Mouse (Mus musculus) neural tube, embryonic 12.5 days (tissue): ENCODE measurements around the gene Hsf2bp. TPM values are rescaled to one million over a fixed set of nuclear protein-coding genes. Genes with fewer than 3 reads are reported as not detected.

Experiments
- ATAC-seq: fragments of 200-750 bp; cut with Nextera tagmentation; 2 replicates; pipeline ENCODE4 v1.8.0; 2017; ENCODE audit warnings: low read depth, mild to moderate bottlenecking, moderate TSS enrichment, moderate library complexity; ENCODE audit not compliant: low FRiP score
- H3K27ac ChIP-seq: fragments of 300-500 bp; sonication (generic); 2 replicates; pipeline ENCODE4 v1.5.1; 2016
- H3K27me3 ChIP-seq: fragments of 300-500 bp; sonication (generic); replicated peaks from 2 replicates; pipeline ENCODE4 v1.6.1; 2016; ENCODE audit warnings: mild to moderate bottlenecking
- H3K36me3 ChIP-seq: fragments of 300-500 bp; sonication (generic); 2 replicates; pipeline ENCODE4 v1.6.1; 2016; ENCODE audit warnings: mild to moderate bottlenecking
- H3K4me1 ChIP-seq: fragments of 300-500 bp; sonication (generic); 2 replicates; pipeline ENCODE4 v1.6.1; 2016
- H3K4me2 ChIP-seq: fragments of 300-500 bp; sonication (generic); replicated peaks from 2 replicates; pipeline ENCODE4 v1.6.1; 2016; ENCODE audit warnings: mild to moderate bottlenecking
- H3K4me3 ChIP-seq: fragments of 300-500 bp; sonication (generic); 2 replicates; pipeline ENCODE4 v1.5.1; 2016
- H3K9ac ChIP-seq: fragments of 300-500 bp; sonication (generic); 2 replicates; pipeline ENCODE4 v1.6.1; 2016; ENCODE audit warnings: mild to moderate bottlenecking
- H3K9me3 ChIP-seq: fragments of 300-500 bp; sonication (generic); 2 replicates; pipeline ENCODE4 v1.6.1; 2016; ENCODE audit warnings: mild to moderate bottlenecking
- WGBS: fragments of 180-500 bp; shearing (Covaris S2); methylation state at CpG from one replicate; pipeline ENCODE4 v1.1.7; 2016; 5-methylcytosine and 5-hydroxymethylcytosine counted together
- polyA plus RNA-seq: library from polyadenylated mRNA; unstranded; fragments of >200 nt; fragmentation: Nextera tagmentation; extraction: Ambion mirVana; gene quantifications from 2 replicates; pipeline ENCODE4 v1.2.1, GENCODE M21; 2016

Gene Hsf2bp
- polyA plus RNA-seq, 1 experiment from 2014 or later, result 0.47 TPM

GRCm38 (mm10) chr17:31927895-31928626 is 108.1 kb downstream of the Hsf2bp start:
- ATAC-seq, result no peak
- Histone ChIP-seq H3K36me3 (no peaks in the 10 kb centered on the region), H3K4me1 (no peaks in the 10 kb centered on the region), H3K9ac (no peak overlapping the region), H3K4me3 (no peak overlapping the region), H3K27me3 (no peaks in the 10 kb centered on the region), H3K9me3 (no peaks in the 10 kb centered on the region), H3K4me2 (no peak overlapping the region), H3K27ac (no peak overlapping the region)
- 89% methylated on average over 10 of the region's 10 CpGs for WGBS

GRCm38 (mm10) chr17:31924229-31924628 is 111.9 kb downstream of the Hsf2bp start:
- H3K4me2 ChIP-seq, result no peak overlapping the region
- no peak for ATAC-seq

GRCm38 (mm10) chr17:31923310-31923970 is 112.7 kb downstream of the Hsf2bp start:
- no peak overlapping the region for H3K27ac ChIP-seq
- no peak for ATAC-seq
- H3K36me3 ChIP-seq, result no peaks in the 10 kb centered on the region
- 0 out of 2 replicates have a peak, but pooled peaks cover 4% of the 10 kb centered on the region for H3K4me1 ChIP-seq
- H3K4me2 ChIP-seq, result no peak overlapping the region
- WGBS, result 81% methylated on average over 7 of the region's 7 CpGs
- H3K9me3 ChIP-seq, result no peaks in the 10 kb centered on the region
- H3K27me3 ChIP-seq, result no peaks in the 10 kb centered on the region
- H3K4me3 ChIP-seq, result no peak overlapping the region
- H3K9ac ChIP-seq, result no peak overlapping the region

More at GRCm38 (mm10) chr17:31924229-31924628, 111.9 kb downstream of the Hsf2bp start:
- Histone ChIP-seq H3K36me3 (no peaks in the 10 kb centered on the region), H3K27ac (no peak overlapping the region), H3K9me3 (no peaks in the 10 kb centered on the region), H3K4me3 (no peak overlapping the region), H3K27me3 (no peaks in the 10 kb centered on the region), H3K4me1 (0 out of 2 replicates have a peak, but pooled peaks cover 4% of the 10 kb centered on the region), H3K9ac (no peak overlapping the region)
- 70% methylated on average over 4 of the region's 4 CpGs for WGBS

- WGBS, result 36% methylated on average over 9 of the region's 9 CpGs
- no peak for ATAC-seq
Observed at GRCm38 (mm10) chr17:31920589-31921190, 115.5 kb downstream of the Hsf2bp start.

GRCm38 (mm10) chr17:31919599-31919998 is 116.5 kb downstream of the Hsf2bp start:
- Histone ChIP-seq H3K9ac (no peak overlapping the region), H3K4me2 (no peak overlapping the region), H3K9me3 (no peaks in the 10 kb centered on the region), H3K27ac (no peak overlapping the region), H3K4me1 (0 out of 2 replicates have a peak, but pooled peaks cover 4% of the 10 kb centered on the region), H3K36me3 (no peaks in the 10 kb centered on the region), H3K27me3 (no peaks in the 10 kb centered on the region), H3K4me3 (no peak overlapping the region)
- WGBS, result 85% methylated on average over 7 of the region's 7 CpGs
- ATAC-seq, result no peak

More at GRCm38 (mm10) chr17:31920589-31921190, 115.5 kb downstream of the Hsf2bp start:
- Histone ChIP-seq H3K4me1 (0 out of 2 replicates have a peak, but pooled peaks cover 4% of the 10 kb centered on the region), H3K9ac (no peak overlapping the region), H3K4me3 (no peak overlapping the region), H3K27ac (no peak overlapping the region), H3K4me2 (no peak overlapping the region), H3K36me3 (no peaks in the 10 kb centered on the region), H3K27me3 (no peaks in the 10 kb centered on the region), H3K9me3 (no peaks in the 10 kb centered on the region)

GRCm38 (mm10) chr17:31918374-31918773 is 117.8 kb downstream of the Hsf2bp start:
- H3K9me3 ChIP-seq, result no peaks in the 10 kb centered on the region
- 90% methylated on average over 8 of the region's 8 CpGs for WGBS

GRCm38 (mm10) chr17:31916461-31916775 is 119.7 kb downstream of the Hsf2bp start:
- Histone ChIP-seq H3K36me3 (no peaks in the 10 kb centered on the region), H3K4me3 (no peak overlapping the region), H3K27me3 (no peaks in the 10 kb centered on the region), H3K4me2 (no peak overlapping the region), H3K9ac (no peak overlapping the region), H3K4me1 (peaks cover 11% of the 10 kb centered on the region), H3K27ac (no peak overlapping the region), H3K9me3 (no peaks in the 10 kb centered on the region)
- ATAC-seq, result no peak
- WGBS, result 86% methylated on average over 6 of the region's 6 CpGs

More at GRCm38 (mm10) chr17:31918374-31918773, 117.8 kb downstream of the Hsf2bp start:
- Histone ChIP-seq H3K27ac (no peak overlapping the region), H3K36me3 (no peaks in the 10 kb centered on the region), H3K4me1 (0 out of 2 replicates have a peak, but pooled peaks cover 4% of the 10 kb centered on the region), H3K9ac (no peak overlapping the region), H3K27me3 (no peaks in the 10 kb centered on the region), H3K4me2 (no peak overlapping the region), H3K4me3 (no peak overlapping the region)
- no peak for ATAC-seq

GRCm38 (mm10) chr17:31915756-31916460 is 120.2 kb downstream of the Hsf2bp start:
- no peak overlapping the region for H3K27ac ChIP-seq
- no peak for ATAC-seq
- no peak overlapping the region for H3K4me2 ChIP-seq
- peaks cover 8% of the 10 kb centered on the region for H3K4me1 ChIP-seq
- 77% methylated on average over 18 of the region's 18 CpGs for WGBS
- no peaks in the 10 kb centered on the region for H3K9me3 ChIP-seq
- H3K4me3 ChIP-seq, result no peak overlapping the region
- H3K27me3 ChIP-seq, result no peaks in the 10 kb centered on the region
- no peak overlapping the region for H3K9ac ChIP-seq
- no peaks in the 10 kb centered on the region for H3K36me3 ChIP-seq

- Histone ChIP-seq H3K9ac (no peak overlapping the region), H3K27me3 (no peaks in the 10 kb centered on the region), H3K4me1 (peaks cover 7% of the 10 kb centered on the region), H3K9me3 (no peaks in the 10 kb centered on the region), H3K36me3 (no peaks in the 10 kb centered on the region), H3K4me3 (no peak overlapping the region), H3K4me2 (no peak overlapping the region), H3K27ac (no peak overlapping the region)
- WGBS, result 90% methylated on average over 5 of the region's 5 CpGs
- no peak for ATAC-seq
Observed at GRCm38 (mm10) chr17:31914323-31914722, 121.8 kb downstream of the Hsf2bp start.

- no peak for ATAC-seq
- no peak overlapping the region for H3K27ac ChIP-seq
- no peak overlapping the region for H3K4me2 ChIP-seq
- H3K9ac ChIP-seq, result no peak overlapping the region
- no peak overlapping the region for H3K4me3 ChIP-seq
- H3K9me3 ChIP-seq, result no peaks in the 10 kb centered on the region
- H3K36me3 ChIP-seq, result no peaks in the 10 kb centered on the region
- 68% methylated on average over 18 of the region's 18 CpGs for WGBS
- no peaks in the 10 kb centered on the region for H3K27me3 ChIP-seq
- H3K4me1 ChIP-seq, result peaks cover 7% of the 10 kb centered on the region
Observed at GRCm38 (mm10) chr17:31912881-31913662, 123.1 kb downstream of the Hsf2bp start.

GRCm38 (mm10) chr17:31912387-31912786 is 123.8 kb downstream of the Hsf2bp start:
- Histone ChIP-seq H3K9me3 (no peaks in the 10 kb centered on the region), H3K4me2 (no peak overlapping the region), H3K4me1 (peaks cover 7% of the 10 kb centered on the region), H3K9ac (no peak overlapping the region), H3K4me3 (no peak overlapping the region), H3K27me3 (no peaks in the 10 kb centered on the region), H3K27ac (no peak overlapping the region), H3K36me3 (no peaks in the 10 kb centered on the region)
- ATAC-seq, result no peak
- WGBS, result 69% methylated on average over 16 of the region's 16 CpGs
